Mouse (Mus musculus) neural tube, embryonic 14.5 days (tissue): Measurements from ENCODE around the gene Ccdc97. TPM values are rescaled to one million over a fixed set of nuclear protein-coding genes. Genes with fewer than 3 reads are reported as not detected.
A peak's percentile ranks its signal among the peaks of the same experiment; 100 is the strongest.

Source experiments
- ATAC-seq: fragments of 200-750 bp; cut with Nextera tagmentation; 2 replicates; pipeline ENCODE4 v1.8.0; 2017; ENCODE audit warnings: low read depth, mild to moderate bottlenecking, moderate TSS enrichment, moderate library complexity
- H3K27ac ChIP-seq: fragments of 300-500 bp; sonication (generic); 2 replicates; pipeline ENCODE4 v1.5.1; 2014; ENCODE audit warnings: low read depth, mild to moderate bottlenecking, control low read depth, low read length, moderate library complexity, mixed read lengths
- H3K27me3 ChIP-seq: fragments of 300-500 bp; sonication (generic); 2 replicates; pipeline ENCODE4 v1.6.1; 2014; ENCODE audit warnings: low read length; ENCODE audit not compliant: control insufficient read depth, insufficient read depth
- H3K36me3 ChIP-seq: fragments of 300-500 bp; sonication (generic); 2 replicates; pipeline ENCODE4 v1.6.1; 2014; ENCODE audit warnings: low read length, mixed read lengths; ENCODE audit not compliant: control insufficient read depth, insufficient read depth
- H3K4me1 ChIP-seq: fragments of 300-500 bp; sonication (generic); 2 replicates; pipeline ENCODE4 v1.6.1; 2014; ENCODE audit warnings: low read length; ENCODE audit not compliant: control insufficient read depth, insufficient read depth
- H3K4me2 ChIP-seq: fragments of 300-500 bp; sonication (generic); 2 replicates; pipeline ENCODE4 v1.6.1; 2014; ENCODE audit warnings: mild to moderate bottlenecking, low read depth, low read length, control low read depth
- H3K4me3 ChIP-seq: fragments of 300-500 bp; sonication (generic); 2 replicates; pipeline ENCODE4 v1.5.1; 2014; ENCODE audit warnings: low read depth, low read length, control low read depth, mixed read lengths
- H3K9ac ChIP-seq: fragments of 300-500 bp; sonication (generic); replicated peaks from 2 replicates; pipeline ENCODE4 v1.6.1; 2014; ENCODE audit warnings: low read depth, mild to moderate bottlenecking, control low read depth, low read length, mixed read lengths
- H3K9me3 ChIP-seq: fragments of 300-500 bp; sonication (generic); 2 replicates; pipeline ENCODE4 v1.6.1; 2016; ENCODE audit warnings: low read length; ENCODE audit not compliant: control insufficient read depth
- WGBS: fragments of 180-500 bp; shearing (Covaris S2); extraction: QIAGEN DNeasy Blood & Tissue Kit; methylation state at CpG from one replicate; pipeline ENCODE4 v1.1.7; 2014; 5-methylcytosine and 5-hydroxymethylcytosine counted together
- polyA plus RNA-seq: library from polyadenylated mRNA; unstranded; fragments of >200 nt; fragmentation: Nextera tagmentation; extraction: Ambion mirVana; gene quantifications from 2 replicates; pipeline ENCODE4 v1.2.1, GENCODE M21; 2014

The Ccdc97 gene
- polyA plus RNA-seq, 1 experiment from 2014 or later = 42.4 TPM

GRCm38 (mm10) chr7:25688810-25689586, 29.9 kb downstream of the Ccdc97 start:
- no peaks in the 10 kb centered on the region for H3K9me3 ChIP-seq
- under 1% methylated on average over 47 of the region's 52 CpGs for WGBS
- 0 out of 2 replicates have a peak, but pooled peaks have one; percentile 21 for ATAC-seq
- H3K4me1 ChIP-seq = peaks cover 13% of the 10 kb centered on the region
- peak overlapping the region; percentile 37 for H3K4me3 ChIP-seq
- peaks cover 47% of the 10 kb centered on the region for H3K27me3 ChIP-seq
- H3K9ac ChIP-seq = peak overlapping the region; percentile 30; the same call in 1 of the 2 replicates
- no peaks in the 10 kb centered on the region for H3K36me3 ChIP-seq
- H3K27ac ChIP-seq = no peak overlapping the region
- peak overlapping the region; percentile 52 for H3K4me2 ChIP-seq

GRCm38 (mm10) chr7:25687811-25688401, 31.0 kb downstream of the Ccdc97 start:
- peaks cover 13% of the 10 kb centered on the region for H3K4me1 ChIP-seq
- ATAC-seq = peak; percentile 17; the same call in 1 of the 2 replicates
- H3K27me3 ChIP-seq = peaks cover 47% of the 10 kb centered on the region
- H3K36me3 ChIP-seq = no peaks in the 10 kb centered on the region
- WGBS = under 1% methylated on average over 46 of the region's 47 CpGs
- peak overlapping the region; percentile 37 for H3K4me3 ChIP-seq
- no peak overlapping the region for H3K27ac ChIP-seq
- peak overlapping the region; percentile 52 for H3K4me2 ChIP-seq
- H3K9me3 ChIP-seq = no peaks in the 10 kb centered on the region
- H3K9ac ChIP-seq = 0 out of 2 replicates have a peak overlapping the region, but pooled peaks have one; percentile 21

- H3K9ac ChIP-seq = peak within 1 kb of the TSS; percentile 41
- no peak within 1 kb of the TSS for H3K27ac ChIP-seq
- H3K36me3 ChIP-seq = no peaks in the 10 kb centered on the region
- H3K9me3 ChIP-seq = no peaks in the 10 kb centered on the region
- peak within 1 kb of the TSS; percentile 52 for H3K4me2 ChIP-seq
- 0 out of 2 replicates have a peak, but pooled peaks have one; percentile 16 for ATAC-seq
- peaks cover 13% of the 10 kb centered on the region for H3K4me1 ChIP-seq
- H3K27me3 ChIP-seq = peaks cover 47% of the 10 kb centered on the region
- H3K4me3 ChIP-seq = peak within 1 kb of the TSS; percentile 37
- WGBS = 2% methylated on average over 51 of the region's 69 CpGs
These were observed 32.0 kb downstream of the Ccdc97 start, which contains the start of gene Tgfb1 for GRCm38 (mm10) chr7:25686680-25687531. TSS of gene Tgfb1 (plus strand) at chr7:25687002.

GRCm38 (mm10) chr7:25685926-25686470, 32.9 kb downstream of the Ccdc97 start:
- no peak for ATAC-seq
- no peak overlapping the region for H3K4me2 ChIP-seq
- WGBS = 67% methylated on average over 21 of the region's 21 CpGs
- peak overlapping the region; percentile 1; the same call in 1 of the 2 replicates for H3K9ac ChIP-seq
- no peaks in the 10 kb centered on the region for H3K36me3 ChIP-seq
- peaks cover 47% of the 10 kb centered on the region for H3K27me3 ChIP-seq
- peaks cover 13% of the 10 kb centered on the region for H3K4me1 ChIP-seq
- H3K9me3 ChIP-seq = no peaks in the 10 kb centered on the region
- no peak overlapping the region for H3K4me3 ChIP-seq
- no peak overlapping the region for H3K27ac ChIP-seq

GRCm38 (mm10) chr7:25684659-25685058, 34.2 kb downstream of the Ccdc97 start:
- H3K27ac ChIP-seq = no peak overlapping the region
- no peaks in the 10 kb centered on the region for H3K36me3 ChIP-seq
- WGBS = 86% methylated on average over 6 of the region's 6 CpGs
- no peak overlapping the region for H3K4me3 ChIP-seq
- H3K9ac ChIP-seq = no peak overlapping the region
- no peak overlapping the region for H3K4me2 ChIP-seq
- no peak for ATAC-seq
- H3K4me1 ChIP-seq = peaks cover 19% of the 10 kb centered on the region
- H3K27me3 ChIP-seq = peaks cover 39% of the 10 kb centered on the region
- H3K9me3 ChIP-seq = no peaks in the 10 kb centered on the region

GRCm38 (mm10) chr7:25683474-25684180, 35.3 kb downstream of the Ccdc97 start:
- no peak overlapping the region for H3K4me2 ChIP-seq
- ATAC-seq = no peak
- no peak overlapping the region for H3K4me3 ChIP-seq
- H3K36me3 ChIP-seq = no peaks in the 10 kb centered on the region
- no peak overlapping the region for H3K27ac ChIP-seq
- no peak overlapping the region for H3K9ac ChIP-seq
- WGBS = 76% methylated on average over 7 of the region's 7 CpGs
- H3K27me3 ChIP-seq = peaks cover 30% of the 10 kb centered on the region
- peaks cover 13% of the 10 kb centered on the region for H3K4me1 ChIP-seq
- H3K9me3 ChIP-seq = no peaks in the 10 kb centered on the region

- WGBS = 54% methylated on average over 15 of the region's 15 CpGs
- H3K4me2 ChIP-seq = peak overlapping the region; percentile 63
- H3K4me1 ChIP-seq = peaks cover 5% of the 10 kb centered on the region; the same call in 1 of the 2 replicates
- no peaks in the 10 kb centered on the region for H3K36me3 ChIP-seq
- H3K4me3 ChIP-seq = peak overlapping the region; percentile 57
- peak; percentile 19; the same call in 1 of the 2 replicates for ATAC-seq
- peak overlapping the region; percentile 93 for H3K27ac ChIP-seq
- H3K9me3 ChIP-seq = no peaks in the 10 kb centered on the region
- H3K27me3 ChIP-seq = peaks cover 12% of the 10 kb centered on the region
- no peak overlapping the region for H3K9ac ChIP-seq
These were observed 37.3 kb downstream of the Ccdc97 start for GRCm38 (mm10) chr7:25681341-25682231.
